ENCODE assay signal across 13 mouse cellular contexts in the genomic region with DNA sequence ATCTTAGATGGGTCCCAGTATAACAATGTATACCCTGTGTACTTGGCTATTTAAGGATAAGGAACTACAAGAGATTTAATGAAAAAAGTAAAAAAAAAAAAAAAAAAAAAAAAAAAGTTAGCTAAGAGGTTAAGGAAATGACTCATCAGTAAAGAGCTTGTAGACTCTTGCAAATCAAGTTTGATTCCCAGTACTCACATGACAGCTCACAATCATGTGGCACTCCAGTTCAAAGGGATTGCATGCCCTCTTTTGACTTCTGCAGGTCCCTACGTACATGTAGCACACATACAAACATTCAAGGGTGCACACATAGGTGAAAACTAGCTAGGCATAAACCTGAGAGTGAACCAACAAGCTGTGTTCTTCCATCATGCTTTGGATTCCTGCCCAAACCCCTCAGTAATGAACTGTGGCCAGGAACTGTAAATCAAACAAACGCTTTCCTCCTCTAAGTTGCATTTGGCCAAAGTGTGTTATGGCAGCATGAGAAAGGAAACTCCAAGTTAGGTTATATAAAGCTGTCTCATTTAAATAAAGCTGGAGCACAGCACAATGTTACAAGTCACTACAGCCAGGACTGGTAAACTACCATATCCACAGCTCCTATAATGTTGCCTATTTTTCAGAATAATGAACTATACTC. TPM values are rescaled to one million over a fixed set of nuclear protein-coding genes. Genes with fewer than 3 reads are reported as not detected.
A peak's percentile ranks its signal among the peaks of the same experiment; 100 is the strongest.
DNase-seq lines count a peak whose midpoint lies in the region; ATAC-seq and TF ChIP-seq lines count a peak whose summit lies in the region.
"Had no signal": no experiment of that assay in that cellular context is flagged by ENCODE, and none has a peak within 500 bp of the region (broad histone marks: within the 10 kb centered on the region; RNA-seq: fewer than 3 reads in every experiment).

No protein-coding gene starts in this region.

- ATAC-seq in kidney, embryonic 16.5 days (ENCODE audit: low FRiP score, low TSS enrichment), result peak; percentile 23
- ATAC-seq in CD4-positive, CD25-positive, alpha-beta regulatory T cell, adult 4 months, result peak; percentile 61

- no peak overlapping the region for H3K4me2 ChIP-seq in kidney, embryonic 16.5 days (replicated peaks; ENCODE audit: low read depth, low read length)
- H3K4me2 ChIP-seq: heart, embryonic 13.5 days; hindbrain, embryonic 13.5 days had no signal

- TF ChIP-seq CTCF in kidney, adult 2 months (conservative IDR thresholded peaks at IDR 0.05; ENCODE audit: insufficient read depth, insufficient read length, low read depth, low read length), result no peak

- H3K4me3 ChIP-seq in kidney, embryonic 16.5 days (ENCODE audit: low read length), result no peak overlapping the region
- H3K4me3 ChIP-seq in kidney, adult 2 months (ENCODE audit: insufficient read depth, low read depth, low read length), result no peak overlapping the region
- H3K4me3 ChIP-seq: heart, embryonic 13.5 days; hindbrain, embryonic 13.5 days had no signal

- H3K27me3 ChIP-seq in kidney, embryonic 16.5 days (ENCODE audit: insufficient read depth, low read length), result no peaks in the 10 kb centered on the region
- no peaks in the 10 kb centered on the region for H3K27me3 ChIP-seq in kidney, adult 2 months (replicated peaks; ENCODE audit: control insufficient read depth, insufficient read depth, low read length)
- H3K27me3 ChIP-seq: heart, embryonic 13.5 days; hindbrain, embryonic 13.5 days had no signal

- TF ChIP-seq POLR2A in kidney, adult 2 months (IDR thresholded peaks at IDR 0.05; ENCODE audit: low read depth, low read length), result no peak

- no peak for DNase-seq in kidney, adult 2 months
- DNase-seq in 3134 (ENCODE audit: extremely low read depth, insufficient read length, low spot score), result peak; percentile 24
- DNase-seq in fibroblast of lung, adult 2 months (ENCODE audit: low read depth), result peak; percentile 67
- no peak for DNase-seq in cerebellum, adult 8-10 months
- DNase-seq in layer of hippocampus, adult 9-11 months, result no peak
- no peak for DNase-seq in Muller cell, postnatal 12 days (ENCODE audit: inconsistent ontology term)
- DNase-seq: right cerebral cortex, postnatal 25 days had no signal

- H3K9me3 ChIP-seq in kidney, embryonic 16.5 days (ENCODE audit: low read length), result no peaks in the 10 kb centered on the region
- H3K9me3 ChIP-seq: heart, embryonic 13.5 days; hindbrain, embryonic 13.5 days had no signal

- no peak overlapping the region for H3K27ac ChIP-seq in kidney, embryonic 16.5 days (ENCODE audit: low read length)
- H3K27ac ChIP-seq in kidney, adult 2 months (ENCODE audit: insufficient read depth, low read depth, low read length), result no peak overlapping the region
- H3K27ac ChIP-seq: heart, embryonic 13.5 days; hindbrain, embryonic 13.5 days had no signal

- peaks cover 6% of the 10 kb centered on the region; the same call in 1 of the 2 replicates for H3K4me1 ChIP-seq in kidney, embryonic 16.5 days (ENCODE audit: insufficient read depth, low read length)
- no peaks in the 10 kb centered on the region for H3K4me1 ChIP-seq in kidney, adult 2 months (ENCODE audit: control insufficient read depth, insufficient read depth, low read length)
- H3K4me1 ChIP-seq: heart, embryonic 13.5 days; hindbrain, embryonic 13.5 days had no signal

- no peak overlapping the region for H3K9ac ChIP-seq in kidney, embryonic 16.5 days (replicated peaks; ENCODE audit: low read length)
- H3K9ac ChIP-seq: heart, embryonic 13.5 days; hindbrain, embryonic 13.5 days had no signal

- 30% methylated on average over 2 of the region's 2 CpGs for WGBS in kidney, embryonic 16.5 days
- WGBS in kidney, adult 2 months, result 38% methylated on average over 2 of the region's 2 CpGs

- no peaks in the 10 kb centered on the region for H3K36me3 ChIP-seq in kidney, embryonic 16.5 days (ENCODE audit: insufficient read depth, low read length)
- no peaks in the 10 kb centered on the region for H3K36me3 ChIP-seq in kidney, adult 2 months (ENCODE audit: control insufficient read depth, insufficient read depth, low read length)
- H3K36me3 ChIP-seq: heart, embryonic 13.5 days; hindbrain, embryonic 13.5 days had no signal

RNA-seq across cellular contexts. Expression of gene Mmp27, which starts 1.6 kb away (rescaled TPM):
- polyA plus RNA-seq in kidney, embryonic 16.5 days (2015; fragmentation: Nextera tagmentation; extraction: Ambion mirVana), result not detected in 2 replicates
- polyA plus RNA-seq in kidney, adult 2 months (2012; rRNA removed), result not detected in 2 replicates
- under 1 TPM in 1 of 2 experiments, not detected in 1; 0.34 TPM for polyA plus RNA-seq in CD4-positive, CD25-positive, alpha-beta regulatory T cell, adult 4 months (2017; shearing (Covaris generic))
- polyA plus RNA-seq: heart, embryonic 13.5 days; hindbrain, embryonic 13.5 days; large intestine, adult 2 months; stomach, embryonic 14.5 days had no signal

RNA-seq across cellular contexts. Expression of gene Mmp8, which starts 14.5 kb away (rescaled TPM):
- polyA plus RNA-seq in kidney, embryonic 16.5 days (2015; fragmentation: Nextera tagmentation; extraction: Ambion mirVana), result 0.35 and 0.89 TPM in 2 replicates
- 0.03 TPM in 1 of 2 replicates, not detected in the other for polyA plus RNA-seq in kidney, adult 2 months (2012; rRNA removed)
- polyA plus RNA-seq in CD4-positive, CD25-positive, alpha-beta regulatory T cell, adult 4 months (2017; shearing (Covaris generic)), result under 1 TPM in 1 of 2 experiments, not detected in 1; 0.17 TPM
- polyA plus RNA-seq: large intestine, adult 2 months had no signal

RNA-seq across cellular contexts. Expression of gene Mmp20, which starts 55.2 kb away (rescaled TPM):
- polyA plus RNA-seq in kidney, embryonic 16.5 days (2015; fragmentation: Nextera tagmentation; extraction: Ambion mirVana), result not detected in 2 replicates
- polyA plus RNA-seq in kidney, adult 2 months (2012; rRNA removed), result not detected in 2 replicates
- not detected for polyA plus RNA-seq in CD4-positive, CD25-positive, alpha-beta regulatory T cell, adult 4 months (2017; shearing (Covaris generic))
- polyA plus RNA-seq: heart, embryonic 13.5 days; hindbrain, embryonic 13.5 days had no signal

Comparison
In these comparisons a context has a peak if more than half of its experiments do, and no peak if none do; other contexts are left out.
1. DNase-seq: peak in 3134 (single experiment) and fibroblast of lung, adult 2 months (single experiment); none in kidney, adult 2 months (single experiment), cerebellum, adult 8-10 months (single experiment), layer of hippocampus, adult 9-11 months (single experiment) and Muller cell, postnatal 12 days (single experiment).